Mouse (Mus musculus): ENCODE results near the gene Acly.

- no peak for TF ChIP-seq CTCF (IDR thresholded peaks at IDR 0.05; ENCODE audit: control insufficient read depth, insufficient read depth, insufficient replicate concordance, low read depth, low read length)
- TF ChIP-seq POLR2A (IDR thresholded peaks at IDR 0.05; ENCODE audit: control insufficient read depth, low read depth, low read length): no peak
These were observed 36.8 kb downstream of the Acly start for GRCm38 (mm10) chr11:100490951-100491350.

All from testis, adult 2 months (tissue).